In genomic region chr5:114583490-114584175, GRCm38 (mm10) we compare ENCODE assay signal across 15 mouse cellular contexts. TPM values are rescaled to one million over a fixed set of nuclear protein-coding genes. Genes with fewer than 3 reads are reported as not detected.
DNase-seq lines count a peak whose midpoint lies in the region; ATAC-seq and TF ChIP-seq lines count a peak whose summit lies in the region.
"Had no signal": no experiment of that assay in that cellular context is flagged by ENCODE, and none has a peak within 500 bp of the region (broad histone marks: within the 10 kb centered on the region; RNA-seq: fewer than 3 reads in every experiment).

No protein-coding gene starts in this region.

- no peaks in the 10 kb centered on the region for H3K36me3 ChIP-seq in intestine, embryonic 16.5 days (ENCODE audit: control insufficient read depth, insufficient read depth, low read length)
- H3K36me3 ChIP-seq in intestine, embryonic 15.5 days, result no peaks in the 10 kb centered on the region
- H3K36me3 ChIP-seq in neural tube, embryonic 12.5 days, result no peaks in the 10 kb centered on the region
- H3K36me3 ChIP-seq in neural tube, embryonic 15.5 days, result no peaks in the 10 kb centered on the region
- H3K36me3 ChIP-seq in embryonic facial prominence, embryonic 10.5 days (replicated peaks), result peaks cover 10% of the 10 kb centered on the region
- no peaks in the 10 kb centered on the region for H3K36me3 ChIP-seq in hindbrain, postnatal 0 days (ENCODE audit: insufficient read depth, low read length)
- H3K36me3 ChIP-seq: embryonic facial prominence, embryonic 13.5 days had no signal

- H3K27me3 ChIP-seq in intestine, embryonic 16.5 days (replicated peaks; ENCODE audit: control insufficient read depth, insufficient read depth, low read length), result no peaks in the 10 kb centered on the region
- H3K27me3 ChIP-seq in intestine, embryonic 15.5 days (replicated peaks), result no peaks in the 10 kb centered on the region
- H3K27me3 ChIP-seq in neural tube, embryonic 12.5 days (replicated peaks), result no peaks in the 10 kb centered on the region
- no peaks in the 10 kb centered on the region for H3K27me3 ChIP-seq in neural tube, embryonic 15.5 days (replicated peaks)
- H3K27me3 ChIP-seq in embryonic facial prominence, embryonic 10.5 days (replicated peaks; ENCODE audit: low read depth, poor library complexity, severe bottlenecking), result no peaks in the 10 kb centered on the region; the same call in 1 of the 2 replicates
- H3K27me3 ChIP-seq in hindbrain, postnatal 0 days (ENCODE audit: insufficient read depth, low read length), result no peaks in the 10 kb centered on the region

- 59% methylated on average over 12 of the region's 12 CpGs for WGBS in intestine, embryonic 16.5 days
- WGBS in intestine, embryonic 15.5 days, result 66% methylated on average over 12 of the region's 12 CpGs
- 78% methylated on average over 12 of the region's 12 CpGs for WGBS in neural tube, embryonic 12.5 days
- WGBS in neural tube, embryonic 15.5 days, result 74% methylated on average over 12 of the region's 12 CpGs
- 74% methylated on average over 12 of the region's 12 CpGs for WGBS in embryonic facial prominence, embryonic 10.5 days
- WGBS in hindbrain, postnatal 0 days, result 75% methylated on average over 12 of the region's 12 CpGs

- no peak for TF ChIP-seq CTCF in hindbrain, postnatal 0 days (IDR thresholded peaks at IDR 0.05; ENCODE audit: low read depth)

- H3K9ac ChIP-seq in intestine, embryonic 16.5 days (ENCODE audit: low read depth, low read length), result no peak overlapping the region
- H3K9ac ChIP-seq in intestine, embryonic 15.5 days, result no peak overlapping the region
- 0 out of 2 replicates have a peak overlapping the region, but pooled peaks have one; percentile 17 for H3K9ac ChIP-seq in neural tube, embryonic 12.5 days
- H3K9ac ChIP-seq in neural tube, embryonic 15.5 days (replicated peaks), result no peak overlapping the region
- H3K9ac ChIP-seq in hindbrain, postnatal 0 days (replicated peaks; ENCODE audit: low read length), result no peak overlapping the region
- H3K9ac ChIP-seq: embryonic facial prominence, embryonic 13.5 days had no signal

- 0 out of 2 replicates have a peak, but pooled peaks have one; percentile 8 for ATAC-seq in intestine, embryonic 16.5 days
- ATAC-seq in intestine, embryonic 15.5 days, result no peak
- no peak for ATAC-seq in neural tube, embryonic 12.5 days (ENCODE audit: low FRiP score, low read depth)
- ATAC-seq in neural tube, embryonic 15.5 days (ENCODE audit: low FRiP score), result no peak
- no peak for ATAC-seq in hindbrain, postnatal 0 days
- ATAC-seq in cerebellum, adult (ENCODE audit: insufficient number of reproducible peaks, low FRiP score, low TSS enrichment), result no peak

- H3K4me3 ChIP-seq in intestine, embryonic 16.5 days (ENCODE audit: low read length), result no peak overlapping the region
- H3K4me3 ChIP-seq in intestine, embryonic 15.5 days (replicated peaks), result no peak overlapping the region
- no peak overlapping the region for H3K4me3 ChIP-seq in neural tube, embryonic 12.5 days
- no peak overlapping the region for H3K4me3 ChIP-seq in neural tube, embryonic 15.5 days (replicated peaks)
- no peak overlapping the region for H3K4me3 ChIP-seq in embryonic facial prominence, embryonic 10.5 days
- H3K4me3 ChIP-seq in hindbrain, postnatal 0 days (ENCODE audit: low read length), result no peak overlapping the region
- H3K4me3 ChIP-seq: embryonic facial prominence, embryonic 13.5 days; layer of hippocampus, adult 2 months; limb, embryonic 10.5 days had no signal

- H3K9me3 ChIP-seq in intestine, embryonic 16.5 days (ENCODE audit: control insufficient read depth, low read length), result no peaks in the 10 kb centered on the region
- H3K9me3 ChIP-seq in intestine, embryonic 15.5 days, result no peaks in the 10 kb centered on the region
- H3K9me3 ChIP-seq in neural tube, embryonic 12.5 days, result no peaks in the 10 kb centered on the region
- H3K9me3 ChIP-seq in neural tube, embryonic 15.5 days (replicated peaks), result no peaks in the 10 kb centered on the region
- H3K9me3 ChIP-seq in embryonic facial prominence, embryonic 10.5 days, result no peaks in the 10 kb centered on the region
- no peaks in the 10 kb centered on the region for H3K9me3 ChIP-seq in hindbrain, postnatal 0 days (ENCODE audit: low read length)
- H3K9me3 ChIP-seq: embryonic facial prominence, embryonic 13.5 days; limb, embryonic 10.5 days had no signal

- no peak overlapping the region for H3K4me2 ChIP-seq in intestine, embryonic 16.5 days (ENCODE audit: low read depth, low read length)
- no peak overlapping the region for H3K4me2 ChIP-seq in intestine, embryonic 15.5 days (replicated peaks)
- no peak overlapping the region for H3K4me2 ChIP-seq in neural tube, embryonic 12.5 days (replicated peaks)
- no peak overlapping the region for H3K4me2 ChIP-seq in neural tube, embryonic 15.5 days
- no peak overlapping the region for H3K4me2 ChIP-seq in hindbrain, postnatal 0 days (ENCODE audit: low read depth, low read length)
- H3K4me2 ChIP-seq: embryonic facial prominence, embryonic 13.5 days; liver, embryonic 11.5 days had no signal

- no peak overlapping the region for H3K27ac ChIP-seq in intestine, embryonic 16.5 days (ENCODE audit: low read length)
- H3K27ac ChIP-seq in intestine, embryonic 15.5 days, result no peak overlapping the region
- H3K27ac ChIP-seq in neural tube, embryonic 12.5 days, result no peak overlapping the region
- no peak overlapping the region for H3K27ac ChIP-seq in neural tube, embryonic 15.5 days (replicated peaks)
- H3K27ac ChIP-seq in embryonic facial prominence, embryonic 10.5 days (replicated peaks), result peak overlapping the region; percentile 75
- H3K27ac ChIP-seq in hindbrain, postnatal 0 days, result 0 out of 2 replicates have a peak overlapping the region, but pooled peaks have one; percentile 26
- H3K27ac ChIP-seq: embryonic facial prominence, embryonic 13.5 days; layer of hippocampus, adult 2 months; macrophage had no signal

- peak; percentile 9 for DNase-seq in embryonic facial prominence, embryonic 10.5 days (ENCODE audit: low spot score)
- no peak for DNase-seq in hindbrain, postnatal 0 days (ENCODE audit: low spot score)
- DNase-seq: cerebellum, adult 9-10 months; lung, adult 2 months had no signal

- H3K4me1 ChIP-seq in intestine, embryonic 16.5 days (ENCODE audit: control insufficient read depth, insufficient read depth, low read length), result peaks cover 49% of the 10 kb centered on the region
- peaks cover 52% of the 10 kb centered on the region for H3K4me1 ChIP-seq in intestine, embryonic 15.5 days (replicated peaks)
- peaks cover 78% of the 10 kb centered on the region for H3K4me1 ChIP-seq in neural tube, embryonic 12.5 days
- peaks cover 76% of the 10 kb centered on the region for H3K4me1 ChIP-seq in neural tube, embryonic 15.5 days
- H3K4me1 ChIP-seq in embryonic facial prominence, embryonic 10.5 days, result peaks cover 84% of the 10 kb centered on the region
- peaks cover 8% of the 10 kb centered on the region for H3K4me1 ChIP-seq in hindbrain, postnatal 0 days (ENCODE audit: insufficient read depth, low read length)

RNA-seq across cellular contexts. Expression of gene Fam222a, which starts 15.8 kb away (rescaled TPM):
- polyA plus RNA-seq in intestine, embryonic 16.5 days (2015; fragmentation: Nextera tagmentation; extraction: Ambion mirVana), result 3.9 and 5.8 TPM in 2 replicates
- 5.1 and 6.2 TPM in 2 replicates for polyA plus RNA-seq in intestine, embryonic 15.5 days (2015; fragmentation: Nextera tagmentation; extraction: Ambion mirVana)
- 7.2 and 8.0 TPM in 2 replicates for polyA plus RNA-seq in neural tube, embryonic 12.5 days (2016; fragmentation: Nextera tagmentation; extraction: Ambion mirVana)
- 4.7 and 5.3 TPM in 2 replicates for polyA plus RNA-seq in neural tube, embryonic 15.5 days (2015; fragmentation: Nextera tagmentation; extraction: Ambion mirVana)
- 2.3 and 3.8 TPM in 2 replicates for polyA plus RNA-seq in embryonic facial prominence, embryonic 10.5 days (2016; fragmentation: Nextera tagmentation; extraction: Ambion mirVana)
- 11.7 and 15.1 TPM in 2 replicates for total RNA-seq in hindbrain, postnatal 0 days (2014; rRNA removed)
- polyA plus RNA-seq in hindbrain, postnatal 0 days (2015; fragmentation: Nextera tagmentation; extraction: Ambion mirVana), result 2.8 and 2.9 TPM in 2 replicates
- total RNA-seq: monocyte, adult 5-6 weeks had no signal

Comparison
In these comparisons a context has a peak if more than half of its experiments do, and no peak if none do; other contexts are left out.
1. H3K27ac ChIP-seq: peak in embryonic facial prominence, embryonic 10.5 days (single experiment) and hindbrain, postnatal 0 days (single experiment); none in intestine, embryonic 16.5 days (single experiment), intestine, embryonic 15.5 days (single experiment), neural tube, embryonic 12.5 days (single experiment) and neural tube, embryonic 15.5 days (single experiment).